Mouse (Mus musculus) small intestine, adult 2 months (tissue): ENCODE data around the gene Rsph10b.

Experiments used
- CTCF ChIP-seq: fragments of 200-500 bp; IDR thresholded peaks from 2 replicates; pipeline ENCODE4 v1.5.1; 2012; ENCODE audit warnings: low read depth, mild to moderate bottlenecking, control low read depth, inconsistent platforms, low read length, moderate library complexity, mixed read lengths; ENCODE audit not compliant: insufficient replicate concordance, insufficient read length; ENCODE audit errors: extremely low read depth
- POLR2A ChIP-seq: fragments of 200-500 bp; IDR thresholded peaks from 2 replicates; pipeline ENCODE4 v1.6.1; 2012; ENCODE audit warnings: low read depth, mild to moderate bottlenecking, control low read depth, inconsistent platforms, low read length, moderate library complexity

GRCm38 (mm10) chr5:143893396-143893795 lies 39.4 kb upstream of the Rsph10b start:
- TF ChIP-seq CTCF (no peak), POLR2A (no peak)
